Mouse (Mus musculus) liver, postnatal 0 days (tissue): ENCODE data around the gene Add3.

Experiments used
- CTCF ChIP-seq: sonication (generic); IDR thresholded peaks from 2 replicates; pipeline ENCODE4 v1.5.1; 2016; ENCODE audit warnings: antibody characterized with exemption, low read depth
- EP300 ChIP-seq: IDR thresholded peaks from 2 replicates; pipeline ENCODE4 v1.6.1; 2016; ENCODE audit warnings: antibody characterized with exemption, low read depth, mild to moderate bottlenecking

DNA sequence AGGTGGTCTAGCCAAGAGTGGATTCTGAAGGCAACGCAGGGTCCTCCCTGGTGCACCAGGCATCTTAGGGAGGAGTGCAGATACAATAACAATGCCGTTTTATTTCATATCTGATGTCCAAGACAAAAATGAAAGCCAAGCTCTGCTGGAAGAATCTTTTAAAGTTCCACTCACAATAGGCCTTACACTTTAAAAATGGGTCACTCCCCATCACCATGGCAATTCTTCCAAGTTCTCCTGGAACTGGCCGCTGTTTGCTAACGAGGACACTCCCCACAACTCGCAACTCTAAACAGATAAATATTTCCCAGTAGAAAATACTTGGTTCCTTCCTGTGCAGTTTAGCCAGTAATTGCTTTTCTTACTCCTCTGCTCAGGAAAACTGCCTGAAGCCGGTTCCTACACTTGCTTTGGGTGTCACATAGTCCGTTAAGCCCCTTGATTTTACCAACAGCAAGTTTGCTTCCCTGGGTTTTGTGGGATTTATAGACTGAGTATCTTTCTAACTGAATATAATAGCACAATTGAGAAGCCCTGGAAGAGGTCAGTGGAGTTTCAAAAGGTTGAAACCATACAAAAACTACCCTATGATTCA is 28.1 kb upstream of the Add3 start:
- no peak for TF ChIP-seq EP300
- TF ChIP-seq CTCF, result no peak
